Mouse (Mus musculus) bone marrow macrophage, adult 2 months (primary cell): ENCODE measurements around the gene Nlrc5.

Experiments used
- CTCF ChIP-seq: IDR thresholded peaks from 2 replicates; pipeline ENCODE4 v1.5.1; 2012; ENCODE audit warnings: low read depth, mild to moderate bottlenecking, low read length, moderate library complexity
- POLR2A ChIP-seq: IDR thresholded peaks from 2 replicates; pipeline ENCODE4 v1.6.1; 2012; ENCODE audit warnings: mild to moderate bottlenecking, low read depth, low read length, borderline replicate concordance

- TF ChIP-seq POLR2A (no peak), CTCF (no peak)
Measured at GRCm38 (mm10) chr8:94415218-94415617, 18.9 kb upstream of the Nlrc5 start.
